ENCODE assay signal across 11 mouse cellular contexts in genomic region chr8:128383176-128383575, GRCm38 (mm10). TPM values are rescaled to one million over a fixed set of nuclear protein-coding genes. Genes with fewer than 3 reads are reported as not detected.
DNase-seq lines count a peak whose midpoint lies in the region; ATAC-seq and TF ChIP-seq lines count a peak whose summit lies in the region.
"Had no signal": no experiment of that assay in that cellular context is flagged by ENCODE, and none has a peak within 500 bp of the region (broad histone marks: within the 10 kb centered on the region; RNA-seq: fewer than 3 reads in every experiment).

No protein-coding gene starts in this region.

- H3K27me3 ChIP-seq in midbrain, embryonic 12.5 days: no peaks in the 10 kb centered on the region
- no peaks in the 10 kb centered on the region for H3K27me3 ChIP-seq in midbrain, embryonic 16.5 days (ENCODE audit: control insufficient read depth, insufficient read depth, low read depth, low read length)
- H3K27me3 ChIP-seq in heart, embryonic 13.5 days (replicated peaks): no peaks in the 10 kb centered on the region
- no peaks in the 10 kb centered on the region for H3K27me3 ChIP-seq in midbrain, embryonic 13.5 days
- H3K27me3 ChIP-seq: CH12.LX had no signal

- ATAC-seq in midbrain, embryonic 12.5 days (ENCODE audit: low FRiP score, low read depth): peak; percentile 60; the same call in 1 of the 2 replicates
- ATAC-seq in midbrain, embryonic 16.5 days: no peak
- ATAC-seq in heart, embryonic 13.5 days (ENCODE audit: extremely low read depth, insufficient number of reproducible peaks, low FRiP score, low TSS enrichment): no peak
- peak; percentile 53; the same call in 1 of the 2 replicates for ATAC-seq in midbrain, embryonic 13.5 days

- no peak overlapping the region for H3K4me2 ChIP-seq in midbrain, embryonic 12.5 days (replicated peaks)
- no peak overlapping the region for H3K4me2 ChIP-seq in midbrain, embryonic 16.5 days (ENCODE audit: low read length)
- H3K4me2 ChIP-seq in heart, embryonic 13.5 days: peak overlapping the region; percentile 22; the same call in 1 of the 2 replicates
- no peak overlapping the region for H3K4me2 ChIP-seq in midbrain, embryonic 13.5 days (replicated peaks)

- no peak for TF ChIP-seq CTCF in gastrocnemius, adult 2 months (IDR thresholded peaks at IDR 0.05)

- DNase-seq in gastrocnemius, adult 2 months: peak; percentile 22
- no peak for DNase-seq in gastrocnemius, postnatal 10 days
- no peak for DNase-seq in cerebellum, postnatal 10 days
- no peak for DNase-seq in thymus, postnatal 10 days (ENCODE audit: low spot score in 2 of 2)
- DNase-seq: kidney, postnatal 4 days; left cerebral cortex, postnatal 4 days had no signal

- peaks cover 24% of the 10 kb centered on the region for H3K4me1 ChIP-seq in midbrain, embryonic 12.5 days
- peaks cover 14% of the 10 kb centered on the region for H3K4me1 ChIP-seq in midbrain, embryonic 16.5 days (ENCODE audit: control insufficient read depth, insufficient read depth, low read length)
- H3K4me1 ChIP-seq in heart, embryonic 13.5 days: peaks cover 76% of the 10 kb centered on the region
- peaks cover 23% of the 10 kb centered on the region for H3K4me1 ChIP-seq in midbrain, embryonic 13.5 days (replicated peaks)

- WGBS in midbrain, embryonic 12.5 days: 30% methylated on average over 3 of the region's 3 CpGs
- WGBS in midbrain, embryonic 16.5 days: 22% methylated on average over 3 of the region's 3 CpGs
- 38% methylated on average over 3 of the region's 3 CpGs for WGBS in heart, embryonic 13.5 days
- WGBS in midbrain, embryonic 13.5 days: 19% methylated on average over 3 of the region's 3 CpGs

- intact Hi-C loops in gastrocnemius, adult 2 months (cut with DNase I): no loop called here

- H3K9ac ChIP-seq in midbrain, embryonic 12.5 days (replicated peaks): no peak overlapping the region
- no peak overlapping the region for H3K9ac ChIP-seq in midbrain, embryonic 16.5 days (ENCODE audit: low read depth, low read length)
- no peak overlapping the region for H3K9ac ChIP-seq in heart, embryonic 13.5 days
- no peak overlapping the region for H3K9ac ChIP-seq in midbrain, embryonic 13.5 days (replicated peaks)

- H3K9me3 ChIP-seq in midbrain, embryonic 12.5 days: no peaks in the 10 kb centered on the region
- no peaks in the 10 kb centered on the region for H3K9me3 ChIP-seq in midbrain, embryonic 16.5 days (replicated peaks; ENCODE audit: control insufficient read depth, low read length, poor library complexity, severe bottlenecking)
- H3K9me3 ChIP-seq in heart, embryonic 13.5 days: no peaks in the 10 kb centered on the region
- H3K9me3 ChIP-seq in midbrain, embryonic 13.5 days: no peaks in the 10 kb centered on the region

- peak overlapping the region; percentile 33 for H3K27ac ChIP-seq in gastrocnemius, adult 2 months
- H3K27ac ChIP-seq in midbrain, embryonic 12.5 days (replicated peaks): peak overlapping the region; percentile 40
- H3K27ac ChIP-seq in midbrain, embryonic 16.5 days (ENCODE audit: low read length): no peak overlapping the region
- H3K27ac ChIP-seq in heart, embryonic 13.5 days (replicated peaks): peak overlapping the region; percentile 79
- H3K27ac ChIP-seq in midbrain, embryonic 13.5 days: no peak overlapping the region

- no peaks in the 10 kb centered on the region for H3K36me3 ChIP-seq in midbrain, embryonic 12.5 days
- no peaks in the 10 kb centered on the region for H3K36me3 ChIP-seq in midbrain, embryonic 16.5 days (ENCODE audit: control insufficient read depth, insufficient read depth, low read length)
- H3K36me3 ChIP-seq in heart, embryonic 13.5 days: 0 out of 2 replicates have a peak, but pooled peaks cover 7% of the 10 kb centered on the region
- no peaks in the 10 kb centered on the region for H3K36me3 ChIP-seq in midbrain, embryonic 13.5 days

- H3K4me3 ChIP-seq in gastrocnemius, adult 2 months: no peak overlapping the region
- H3K4me3 ChIP-seq in midbrain, embryonic 12.5 days: no peak overlapping the region
- no peak overlapping the region for H3K4me3 ChIP-seq in midbrain, embryonic 16.5 days (ENCODE audit: low read depth, low read length)
- no peak overlapping the region for H3K4me3 ChIP-seq in heart, embryonic 13.5 days
- no peak overlapping the region for H3K4me3 ChIP-seq in midbrain, embryonic 13.5 days (replicated peaks)

RNA-seq across cellular contexts. Expression of gene Nrp1, which starts 24.8 kb away (rescaled TPM):
- 10 to 100 TPM; 25.7 to 44.6 TPM for total RNA-seq in gastrocnemius, adult 2 months (2021)
- 10 to 100 TPM; 60.4 to 72.9 TPM for total RNA-seq in gastrocnemius, postnatal 10 days (2021)
- 34.8 and 35.3 TPM in 2 replicates for polyA plus RNA-seq in midbrain, embryonic 12.5 days (2016; fragmentation: Nextera tagmentation; extraction: Ambion mirVana)
- 81.3 and 85.8 TPM in 2 replicates for polyA plus RNA-seq in midbrain, embryonic 16.5 days (2015; fragmentation: Nextera tagmentation; extraction: Ambion mirVana)
- 120 and 121 TPM in 2 replicates for polyA plus RNA-seq in heart, embryonic 13.5 days (2015; fragmentation: Nextera tagmentation; extraction: Ambion mirVana)
- 52.5 and 58.9 TPM in 2 replicates for polyA plus RNA-seq in midbrain, embryonic 13.5 days (2015; fragmentation: Nextera tagmentation; extraction: Ambion mirVana)

Comparison
In these comparisons a context has a peak if more than half of its experiments do, and no peak if none do; other contexts are left out.
1. H3K27ac ChIP-seq: peak in gastrocnemius, adult 2 months (single experiment), midbrain, embryonic 12.5 days (single experiment) and heart, embryonic 13.5 days (single experiment); none in midbrain, embryonic 16.5 days (single experiment) and midbrain, embryonic 13.5 days (single experiment).
2. ATAC-seq: peak in midbrain, embryonic 12.5 days (single experiment) and midbrain, embryonic 13.5 days (single experiment); none in midbrain, embryonic 16.5 days (single experiment) and heart, embryonic 13.5 days (single experiment).